Mouse (Mus musculus) lung, postnatal 0 days (tissue): ENCODE results near the gene Nek6.

ENCODE experiments used
- CTCF ChIP-seq: IDR thresholded peaks from 2 replicates; pipeline ENCODE4 v1.5.1; 2016; ENCODE audit warnings: antibody characterized with exemption, mild to moderate bottlenecking
- EP300 ChIP-seq: IDR thresholded peaks from 2 replicates; pipeline ENCODE4 v1.6.1; 2016; ENCODE audit warnings: antibody characterized with exemption, mild to moderate bottlenecking, control low read depth

- TF ChIP-seq CTCF, result no peak
- peak; percentile 44; the same call in 1 of the 2 replicates for TF ChIP-seq EP300
These were observed 10.9 kb downstream of the Nek6 start for GRCm38 (mm10) chr2:38522354-38522753.
